Mouse (Mus musculus) spleen, adult 2 months (tissue): ENCODE results near the gene Fxyd6. TPM values are rescaled to one million over a fixed set of nuclear protein-coding genes. Genes with fewer than 3 reads are reported as not detected.

Experiments used
- DNase-seq, 2 experiments: peaks; one replicate each; pipeline versions ENCODE4 v3.0.0 to v3.0.0-alpha.2; 2012 to 2021; ENCODE audit warnings: low spot score in 2 of 2, low read depth in 1 of 2
- H3K27ac ChIP-seq: fragments of 200-500 bp; 2 replicates; pipeline ENCODE4 v1.5.1; 2012; ENCODE audit warnings: low read length, inconsistent platforms; ENCODE audit not compliant: insufficient read depth
- H3K27me3 ChIP-seq: fragments of 200-500 bp; 2 replicates; pipeline ENCODE4 v1.6.1; 2012; ENCODE audit warnings: mild to moderate bottlenecking, moderate library complexity, low read length, inconsistent platforms; ENCODE audit not compliant: control insufficient read depth, insufficient read depth
- H3K36me3 ChIP-seq: fragments of 200-500 bp; 2 replicates; pipeline ENCODE4 v1.6.1; 2012; ENCODE audit warnings: mild to moderate bottlenecking, low read length, inconsistent platforms; ENCODE audit not compliant: control insufficient read depth, insufficient read depth
- H3K4me1 ChIP-seq: fragments of 200-500 bp; 2 replicates; pipeline ENCODE4 v1.6.1; 2011; ENCODE audit warnings: inconsistent platforms; ENCODE audit not compliant: control insufficient read depth, insufficient read depth, insufficient read length
- H3K4me3 ChIP-seq: fragments of 200-500 bp; 2 replicates; pipeline ENCODE4 v1.5.1; 2011; ENCODE audit warnings: mild to moderate bottlenecking, inconsistent platforms; ENCODE audit not compliant: insufficient read depth, insufficient read length; ENCODE audit errors: extremely low read depth
- CTCF ChIP-seq: fragments of 200-500 bp; IDR thresholded peaks from 2 replicates; pipeline ENCODE4 v1.5.1; 2011; ENCODE audit warnings: mild to moderate bottlenecking, inconsistent platforms; ENCODE audit not compliant: insufficient read depth, insufficient read length, insufficient replicate concordance; ENCODE audit errors: extremely low read depth
- POLR2A ChIP-seq: fragments of 200-500 bp; IDR thresholded peaks from 2 replicates; pipeline ENCODE4 v1.6.1; 2011; ENCODE audit warnings: low read depth, low read length, inconsistent platforms
- WGBS: fragments of 180-500 bp; shearing (Covaris S2); methylation state at CpG from one replicate; pipeline ENCODE4 v1.1.7; 2018; 5-methylcytosine and 5-hydroxymethylcytosine counted together
- polyA plus RNA-seq: library from polyadenylated mRNA; depleted of rRNA; stranded (reverse); fragments of >200 nt; gene quantifications from 2 replicates; pipeline ENCODE4 v1.2.3, GENCODE M21; 2012

Fxyd6 gene
- polyA plus RNA-seq, 1 experiment, result 22.3 TPM

GRCm38 (mm10) chr9:45412700-45413477 is 42.9 kb downstream of the Fxyd6 start:
- H3K4me3 ChIP-seq, result no peak overlapping the region
- no peak overlapping the region for H3K27ac ChIP-seq
- 83% methylated on average over 4 of the region's 4 CpGs for WGBS
- no peaks in the 10 kb centered on the region for H3K27me3 ChIP-seq
- TF ChIP-seq POLR2A, result no peak
- no peak for TF ChIP-seq CTCF
- no peaks in the 10 kb centered on the region for H3K36me3 ChIP-seq
- DNase-seq, result no peak
- peaks cover 3% of the 10 kb centered on the region; the same call in 1 of the 2 replicates for H3K4me1 ChIP-seq

- Histone ChIP-seq H3K36me3 (no peaks in the 10 kb centered on the region), H3K27me3 (no peaks in the 10 kb centered on the region), H3K27ac (no peak overlapping the region), H3K4me1 (peaks cover 3% of the 10 kb centered on the region; the same call in 1 of the 2 replicates), H3K4me3 (no peak overlapping the region)
- no peak for TF ChIP-seq CTCF
- TF ChIP-seq POLR2A, result no peak
- 64% methylated on average over 5 of the region's 5 CpGs for WGBS
- DNase-seq, result no peak
Measured at GRCm38 (mm10) chr9:45413478-45414140, 43.6 kb downstream of the Fxyd6 start.

GRCm38 (mm10) chr9:45415912-45416311 is 45.9 kb downstream of the Fxyd6 start:
- no peak overlapping the region for H3K27ac ChIP-seq
- H3K36me3 ChIP-seq, result no peaks in the 10 kb centered on the region
- whole genome bisulfite sequencing, result 61% methylated on average over 4 of the region's 4 CpGs
- no peak for DNase-seq
- H3K4me1 ChIP-seq, result peaks cover 3% of the 10 kb centered on the region; the same call in 1 of the 2 replicates
- H3K27me3 ChIP-seq, result no peaks in the 10 kb centered on the region
- H3K4me3 ChIP-seq, result no peak overlapping the region
- no peak for TF ChIP-seq CTCF

GRCm38 (mm10) chr9:45417245-45417644 is 47.3 kb downstream of the Fxyd6 start:
- Histone ChIP-seq H3K36me3 (no peaks in the 10 kb centered on the region), H3K4me3 (peak overlapping the region; percentile 58), H3K27ac (no peak overlapping the region), H3K27me3 (no peaks in the 10 kb centered on the region), H3K4me1 (no peaks in the 10 kb centered on the region; the same call in 1 of the 2 replicates)
- WGBS, result 4% methylated on average over 8 of the region's 8 CpGs
- TF ChIP-seq POLR2A (no peak), CTCF (peak; percentile 53; the same call in 1 of the 2 replicates)
- peak; percentile 64 to 70 for DNase-seq

- TF ChIP-seq POLR2A, result no peak
- no peak for TF ChIP-seq CTCF
- no peak for DNase-seq
- Histone ChIP-seq H3K27me3 (no peaks in the 10 kb centered on the region), H3K4me3 (no peak overlapping the region), H3K36me3 (no peaks in the 10 kb centered on the region), H3K4me1 (no peaks in the 10 kb centered on the region; the same call in 1 of the 2 replicates), H3K27ac (no peak overlapping the region)
- 82% methylated on average over 8 of the region's 8 CpGs for WGBS
Measured at GRCm38 (mm10) chr9:45418252-45418651, 48.3 kb downstream of the Fxyd6 start.

DNA sequence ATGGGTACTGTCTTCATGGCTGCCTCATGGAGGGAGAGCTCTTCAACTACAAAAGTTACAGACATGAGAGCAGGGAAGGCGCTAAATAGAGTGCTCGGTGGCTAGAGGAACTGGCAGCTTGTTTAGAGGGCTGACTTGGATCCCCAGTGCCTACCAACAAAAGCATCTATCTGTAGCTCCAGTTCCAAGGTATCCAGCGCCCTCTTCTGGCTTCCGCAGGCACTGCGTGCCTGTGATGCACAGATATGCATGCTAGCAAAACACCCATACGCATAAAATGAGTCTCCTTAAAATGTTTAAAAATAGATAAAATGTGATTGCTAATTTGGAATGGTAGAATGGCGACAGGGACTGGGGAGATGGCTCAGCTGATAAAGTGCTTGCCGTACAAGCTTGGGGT is 51.2 kb downstream of the Fxyd6 start:
- 79% methylated on average over 8 of the region's 8 CpGs for WGBS
- H3K4me3 ChIP-seq, result no peak overlapping the region
- H3K27me3 ChIP-seq, result no peaks in the 10 kb centered on the region
- no peak for DNase-seq
- H3K4me1 ChIP-seq, result no peaks in the 10 kb centered on the region; the same call in 1 of the 2 replicates
- no peak overlapping the region for H3K27ac ChIP-seq
- TF ChIP-seq POLR2A (no peak), CTCF (no peak)
- H3K36me3 ChIP-seq, result no peaks in the 10 kb centered on the region
